Mouse (Mus musculus): ENCODE measurements around the gene Snx32. TPM values are rescaled to one million over a fixed set of nuclear protein-coding genes. Genes with fewer than 3 reads are reported as not detected.
A peak's percentile ranks its signal among the peaks of the same experiment; 100 is the strongest.

The Snx32 gene
- polyA plus RNA-seq, 1 experiment, result 7.8 TPM

DNA sequence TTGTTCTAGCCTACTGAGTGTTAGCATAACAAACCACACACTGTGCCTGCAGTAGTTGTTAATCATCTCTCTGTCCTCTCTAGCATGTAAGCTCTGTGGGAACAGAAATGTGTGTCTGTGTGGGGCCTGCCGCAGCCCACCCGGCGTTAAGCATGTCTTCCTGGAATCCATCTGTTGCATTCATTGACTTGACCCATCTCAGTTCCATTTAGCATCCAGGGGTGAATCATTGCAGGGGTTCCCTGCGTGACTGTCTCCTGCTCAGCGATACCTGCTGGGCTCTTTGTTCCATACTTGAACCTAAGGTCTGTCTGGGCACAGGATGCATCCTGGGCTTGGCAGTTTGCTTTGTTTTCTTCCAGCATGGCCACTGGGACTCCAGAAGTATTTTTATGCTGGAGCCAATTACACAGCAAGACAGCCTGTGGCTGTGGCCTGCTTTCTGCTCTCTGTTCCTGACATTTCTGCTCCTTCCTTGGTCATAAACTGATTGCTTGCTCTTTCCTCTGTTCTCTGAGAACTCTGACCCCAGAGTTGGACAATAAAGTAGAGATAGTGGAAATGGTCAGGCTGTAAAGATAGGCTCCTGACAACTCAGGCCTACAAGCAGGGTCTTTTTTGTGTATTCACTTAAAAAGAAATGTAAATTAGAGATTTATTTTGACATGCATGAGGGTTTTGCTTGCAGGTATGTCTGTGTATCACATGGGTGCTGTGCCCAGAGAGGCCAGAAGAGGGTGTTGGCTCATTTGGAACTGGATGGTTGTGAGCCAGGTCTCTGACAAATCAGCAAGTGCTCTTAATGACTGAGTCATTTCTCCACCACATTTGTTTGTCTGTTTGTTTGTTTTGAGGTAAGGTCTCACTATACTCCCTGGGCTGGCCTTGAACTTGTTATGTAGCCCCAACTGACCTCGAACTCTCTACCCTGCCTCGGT, 5.8 kb upstream of the Snx32 start:
- H3K36me3 ChIP-seq (ENCODE audit: control insufficient read depth, insufficient read depth), result no peaks in the 10 kb centered on the region

GRCm38 (mm10) chr19:5513005-5513349, 2.6 kb upstream of the Snx32 start:
- no peaks in the 10 kb centered on the region for H3K27me3 ChIP-seq (ENCODE audit: control insufficient read depth, insufficient read depth, insufficient read length)
- no peak overlapping the region for H3ac ChIP-seq (ENCODE audit: control insufficient read depth, insufficient read length)
- H3K79me2 ChIP-seq (ENCODE audit: control insufficient read depth, insufficient read depth), result no peaks in the 10 kb centered on the region
- no peak overlapping the region for H3K4me2 ChIP-seq (ENCODE audit: low read depth)
- no peaks in the 10 kb centered on the region for H3K36me3 ChIP-seq (ENCODE audit: control insufficient read depth, insufficient read depth)
- no peak overlapping the region for H3K4me3 ChIP-seq
- TF ChIP-seq POLR2A (IDR thresholded peaks at IDR 0.05; ENCODE audit: insufficient read length, low read depth), result no peak
- TF ChIP-seq REST (IDR thresholded peaks at IDR 0.05; ENCODE audit: insufficient read depth, insufficient read length), result no peak
- TF ChIP-seq USF1 (IDR thresholded peaks at IDR 0.05; ENCODE audit: low read depth), result no peak

More for the DNA sequence above, 5.8 kb upstream of the Snx32 start:
- Histone ChIP-seq H3K27me3 (ENCODE audit: control insufficient read depth, insufficient read depth, insufficient read length) (no peaks in the 10 kb centered on the region), H3ac (ENCODE audit: control insufficient read depth, insufficient read length) (no peak overlapping the region), H3K79me2 (ENCODE audit: control insufficient read depth, insufficient read depth) (no peaks in the 10 kb centered on the region), H3K4me2 (ENCODE audit: low read depth) (no peak overlapping the region), H3K4me3 (no peak overlapping the region)
- TF ChIP-seq SRF (IDR thresholded peaks at IDR 0.05; ENCODE audit: control insufficient read depth, insufficient read length, low read depth) (no peak), MAX (IDR thresholded peaks at IDR 0.05; ENCODE audit: low read depth) (no peak), POLR2AphosphoS2 (IDR thresholded peaks at IDR 0.05; ENCODE audit: insufficient read length, low read depth) (no peak), E2F4 (IDR thresholded peaks at IDR 0.05; ENCODE audit: insufficient read depth) (no peak), MYOD1 (IDR thresholded peaks at IDR 0.05; ENCODE audit: control insufficient read depth in 1 of 3, insufficient read length in 2 of 3, low read depth in 2 of 3) (no peak), MYOG (IDR thresholded peaks at IDR 0.05; ENCODE audit: control insufficient read depth in 1 of 3, insufficient read depth in 1 of 3, insufficient read length in 2 of 3, low read depth in 2 of 3) (no peak), USF1 (IDR thresholded peaks at IDR 0.05; ENCODE audit: low read depth) (no peak), REST (IDR thresholded peaks at IDR 0.05; ENCODE audit: insufficient read depth, insufficient read length) (no peak), POLR2A (IDR thresholded peaks at IDR 0.05; ENCODE audit: insufficient read length, low read depth) (no peak), TCF12 (IDR thresholded peaks at IDR 0.05; ENCODE audit: insufficient read depth, poor library complexity, severe bottlenecking) (no peak), CEBPB (IDR thresholded peaks at IDR 0.05; ENCODE audit: insufficient read depth, poor library complexity, severe bottlenecking) (no peak), TCF3 (IDR thresholded peaks at IDR 0.05; ENCODE audit: insufficient read length, low read depth) (no peak)

- Histone ChIP-seq H3K4me2 (ENCODE audit: low read depth) (peak overlapping the region; percentile 15), H3ac (ENCODE audit: control insufficient read depth, insufficient read length) (no peak overlapping the region), H3K36me3 (ENCODE audit: control insufficient read depth, insufficient read depth) (no peaks in the 10 kb centered on the region), H3K4me3 (no peak overlapping the region), H3K79me2 (ENCODE audit: control insufficient read depth, insufficient read depth) (no peaks in the 10 kb centered on the region), H3K27me3 (ENCODE audit: control insufficient read depth, insufficient read depth, insufficient read length) (no peaks in the 10 kb centered on the region)
- TF ChIP-seq E2F4 (IDR thresholded peaks at IDR 0.05; ENCODE audit: insufficient read depth) (no peak), REST (IDR thresholded peaks at IDR 0.05; ENCODE audit: insufficient read depth, insufficient read length) (no peak), POLR2A (IDR thresholded peaks at IDR 0.05; ENCODE audit: insufficient read length, low read depth) (no peak), SRF (IDR thresholded peaks at IDR 0.05; ENCODE audit: control insufficient read depth, insufficient read length, low read depth) (no peak), TCF12 (IDR thresholded peaks at IDR 0.05; ENCODE audit: insufficient read depth, poor library complexity, severe bottlenecking) (no peak), USF1 (IDR thresholded peaks at IDR 0.05; ENCODE audit: low read depth) (no peak)
Measured at GRCm38 (mm10) chr19:5512091-5513004, 2.0 kb upstream of the Snx32 start.

- peak overlapping the region; percentile 30 for H3K4me3 ChIP-seq
- no peak overlapping the region for H3ac ChIP-seq (ENCODE audit: control insufficient read depth, insufficient read length)
- H3K36me3 ChIP-seq (ENCODE audit: control insufficient read depth, insufficient read depth), result no peaks in the 10 kb centered on the region
- TF ChIP-seq TCF12 (IDR thresholded peaks at IDR 0.05; ENCODE audit: insufficient read depth, poor library complexity, severe bottlenecking) (no peak), MAX (IDR thresholded peaks at IDR 0.05; ENCODE audit: low read depth) (no peak), CEBPB (IDR thresholded peaks at IDR 0.05; ENCODE audit: insufficient read depth, poor library complexity, severe bottlenecking) (no peak), MYOD1 (IDR thresholded peaks at IDR 0.05; ENCODE audit: control insufficient read depth in 1 of 3, insufficient read length in 2 of 3, low read depth in 2 of 3) (no peak), POLR2AphosphoS2 (IDR thresholded peaks at IDR 0.05; ENCODE audit: insufficient read length, low read depth) (no peak), TCF3 (IDR thresholded peaks at IDR 0.05; ENCODE audit: insufficient read length, low read depth) (no peak), USF1 (IDR thresholded peaks at IDR 0.05; ENCODE audit: low read depth) (no peak), MYOG (IDR thresholded peaks at IDR 0.05; ENCODE audit: control insufficient read depth in 1 of 3, insufficient read depth in 1 of 3, insufficient read length in 2 of 3, low read depth in 2 of 3) (no peak), SRF (IDR thresholded peaks at IDR 0.05; ENCODE audit: control insufficient read depth, insufficient read length, low read depth) (no peak)
- peak overlapping the region; percentile 68 for H3K4me2 ChIP-seq (ENCODE audit: low read depth)
- H3K79me2 ChIP-seq (ENCODE audit: control insufficient read depth, insufficient read depth), result no peaks in the 10 kb centered on the region
- H3K27me3 ChIP-seq (ENCODE audit: control insufficient read depth, insufficient read depth, insufficient read length), result no peaks in the 10 kb centered on the region
Measured at GRCm38 (mm10) chr19:5511074-5511632, 815 bp upstream of the Snx32 start.
